Mouse (Mus musculus): Measurements from ENCODE around the gene Rbm47. TPM values are rescaled to one million over a fixed set of nuclear protein-coding genes. Genes with fewer than 3 reads are reported as not detected.

The Rbm47 gene
- polyA plus RNA-seq, 1 experiment: 310 TPM

DNA sequence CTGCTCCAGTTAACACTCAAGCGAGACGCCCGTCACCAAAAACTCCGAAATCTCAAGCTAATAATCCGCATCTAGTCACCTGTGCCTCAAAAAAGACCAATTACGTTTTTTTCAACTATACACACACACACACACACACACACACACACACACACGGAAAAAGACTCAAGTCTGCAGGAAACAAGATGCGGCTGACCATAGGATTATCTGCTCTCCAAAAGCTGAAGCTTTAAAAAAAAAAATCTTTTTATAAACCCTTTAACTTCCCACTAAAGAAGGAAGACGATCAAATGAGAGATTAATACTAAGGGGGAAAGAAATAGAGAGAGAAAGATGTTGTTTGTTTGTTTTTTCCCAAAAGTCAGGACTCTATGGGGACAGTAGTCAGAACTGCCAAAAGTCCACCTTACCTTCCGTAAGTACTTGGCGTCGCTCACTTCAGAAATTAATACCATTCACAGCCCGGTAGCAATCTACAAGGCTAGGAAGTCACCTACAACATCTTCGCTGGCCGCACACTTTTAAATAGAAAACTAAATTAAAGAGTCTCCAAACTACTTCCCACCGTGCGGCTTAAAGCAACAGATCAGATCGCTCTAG, 22.7 kb downstream of the Rbm47 start:
- Histone ChIP-seq H3K27ac (ENCODE audit: insufficient read depth, low read depth, low read length) (peak overlapping the region; percentile 65), H3K27me3 (ENCODE audit: control insufficient read depth, insufficient read depth, low read length) (no peaks in the 10 kb centered on the region), H3K4me1 (ENCODE audit: control insufficient read depth, insufficient read depth, insufficient read length, low read length) (no peaks in the 10 kb centered on the region; the same call in 1 of the 2 replicates), H3K36me3 (ENCODE audit: control insufficient read depth, insufficient read depth, low read length) (no peaks in the 10 kb centered on the region), H3K4me3 (ENCODE audit: low read depth, low read length) (peak overlapping the region; percentile 91)
- under 1% methylated on average over 18 of the region's 18 CpGs for WGBS
- TF ChIP-seq POLR2A (IDR thresholded peaks at IDR 0.05; ENCODE audit: low read depth, low read length) (no peak), CTCF (IDR thresholded peaks at IDR 0.05; ENCODE audit: extremely low read depth, insufficient read length, insufficient replicate concordance, low read depth, low read length) (no peak)

DNA sequence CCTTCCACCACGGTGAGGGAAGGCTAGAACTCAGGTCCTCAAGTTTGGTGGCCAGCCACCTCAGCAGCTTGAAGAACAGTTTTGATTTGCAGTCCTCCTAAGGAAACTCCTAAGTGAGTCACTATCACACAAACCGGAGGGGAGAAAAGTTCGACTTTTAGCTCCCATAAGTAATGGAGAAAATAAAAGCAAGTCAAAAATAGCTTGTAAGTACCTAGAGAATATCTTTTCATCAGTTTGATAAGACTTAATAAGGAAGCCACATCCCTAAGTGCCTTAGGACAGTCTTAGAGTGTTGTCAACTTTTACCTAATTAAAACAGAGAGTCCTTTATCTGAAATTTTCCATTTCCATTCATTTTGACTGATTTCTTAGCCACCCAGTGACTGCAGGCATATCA, 23.3 kb downstream of the Rbm47 start:
- TF ChIP-seq CTCF (IDR thresholded peaks at IDR 0.05; ENCODE audit: extremely low read depth, insufficient read length, insufficient replicate concordance, low read depth, low read length) (no peak), POLR2A (IDR thresholded peaks at IDR 0.05; ENCODE audit: low read depth, low read length) (no peak)
- Histone ChIP-seq H3K27me3 (ENCODE audit: control insufficient read depth, insufficient read depth, low read length) (no peaks in the 10 kb centered on the region), H3K27ac (ENCODE audit: insufficient read depth, low read depth, low read length) (no peak overlapping the region), H3K4me3 (ENCODE audit: low read depth, low read length) (peak overlapping the region; percentile 4; the same call in 1 of the 2 replicates), H3K4me1 (ENCODE audit: control insufficient read depth, insufficient read depth, insufficient read length, low read length) (no peaks in the 10 kb centered on the region; the same call in 1 of the 2 replicates), H3K36me3 (ENCODE audit: control insufficient read depth, insufficient read depth, low read length) (no peaks in the 10 kb centered on the region)
- 16% methylated on average over 3 of the region's 3 CpGs for WGBS

DNA sequence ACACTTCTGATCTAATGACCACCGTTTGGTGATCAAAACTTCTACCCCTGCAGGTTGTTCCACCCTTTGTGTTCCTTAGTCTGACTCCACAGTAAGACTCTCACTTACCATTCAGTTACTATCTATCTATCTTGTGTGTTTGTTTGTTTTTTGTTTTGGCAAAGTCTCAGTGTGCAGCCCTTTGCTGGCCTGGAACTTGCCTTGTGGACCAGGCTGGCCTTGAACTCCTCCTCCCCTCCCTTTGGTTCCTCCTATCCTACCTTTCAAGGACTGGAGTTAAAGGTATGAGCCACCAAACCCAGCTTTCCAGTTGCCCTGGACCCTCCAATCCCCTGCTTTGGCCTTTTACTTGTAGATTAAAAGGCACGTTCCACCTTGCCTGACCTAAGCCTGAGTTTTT, 23.8 kb downstream of the Rbm47 start:
- Histone ChIP-seq H3K4me1 (ENCODE audit: control insufficient read depth, insufficient read depth, insufficient read length, low read length) (no peaks in the 10 kb centered on the region; the same call in 1 of the 2 replicates), H3K36me3 (ENCODE audit: control insufficient read depth, insufficient read depth, low read length) (no peaks in the 10 kb centered on the region), H3K27ac (ENCODE audit: insufficient read depth, low read depth, low read length) (no peak overlapping the region; the same call in 1 of the 2 replicates), H3K4me3 (ENCODE audit: low read depth, low read length) (peak overlapping the region; percentile 4; the same call in 1 of the 2 replicates), H3K27me3 (ENCODE audit: control insufficient read depth, insufficient read depth, low read length) (no peaks in the 10 kb centered on the region)
- TF ChIP-seq POLR2A (IDR thresholded peaks at IDR 0.05; ENCODE audit: low read depth, low read length) (no peak), CTCF (IDR thresholded peaks at IDR 0.05; ENCODE audit: extremely low read depth, insufficient read length, insufficient replicate concordance, low read depth, low read length) (no peak)
- WGBS: 57% methylated on average over 2 of the region's 2 CpGs

DNA sequence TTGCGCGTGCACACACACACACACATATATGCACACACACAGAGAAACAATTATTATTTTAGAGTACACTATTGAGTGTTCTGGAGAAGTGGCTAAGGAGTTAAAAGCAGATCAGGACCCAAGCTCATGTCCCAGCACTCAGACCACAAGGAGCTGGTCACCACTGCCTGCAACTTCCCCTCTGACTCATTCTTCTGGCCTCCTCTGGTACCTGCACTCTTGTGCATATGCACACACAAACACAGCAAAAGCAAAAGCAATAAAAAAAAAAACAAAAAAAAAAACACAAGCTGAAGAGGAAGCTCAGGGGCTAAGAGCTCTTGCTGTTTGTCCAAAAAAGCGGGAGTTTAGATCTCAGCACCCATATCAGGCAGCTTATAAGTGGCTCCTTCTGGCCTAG, 25.6 kb downstream of the Rbm47 start:
- no peaks in the 10 kb centered on the region for H3K27me3 ChIP-seq (ENCODE audit: control insufficient read depth, insufficient read depth, low read length)
- TF ChIP-seq POLR2A (IDR thresholded peaks at IDR 0.05; ENCODE audit: low read depth, low read length): no peak
- no peak for TF ChIP-seq CTCF (IDR thresholded peaks at IDR 0.05; ENCODE audit: extremely low read depth, insufficient read length, insufficient replicate concordance, low read depth, low read length)
- H3K36me3 ChIP-seq (ENCODE audit: control insufficient read depth, insufficient read depth, low read length): no peaks in the 10 kb centered on the region
- H3K27ac ChIP-seq (ENCODE audit: insufficient read depth, low read depth, low read length): no peak overlapping the region
- H3K4me1 ChIP-seq (ENCODE audit: control insufficient read depth, insufficient read depth, insufficient read length, low read length): peaks cover 2% of the 10 kb centered on the region; the same call in 1 of the 2 replicates
- WGBS: 93% methylated on average over 3 of the region's 3 CpGs
- H3K4me3 ChIP-seq (ENCODE audit: low read depth, low read length): no peak overlapping the region

DNA sequence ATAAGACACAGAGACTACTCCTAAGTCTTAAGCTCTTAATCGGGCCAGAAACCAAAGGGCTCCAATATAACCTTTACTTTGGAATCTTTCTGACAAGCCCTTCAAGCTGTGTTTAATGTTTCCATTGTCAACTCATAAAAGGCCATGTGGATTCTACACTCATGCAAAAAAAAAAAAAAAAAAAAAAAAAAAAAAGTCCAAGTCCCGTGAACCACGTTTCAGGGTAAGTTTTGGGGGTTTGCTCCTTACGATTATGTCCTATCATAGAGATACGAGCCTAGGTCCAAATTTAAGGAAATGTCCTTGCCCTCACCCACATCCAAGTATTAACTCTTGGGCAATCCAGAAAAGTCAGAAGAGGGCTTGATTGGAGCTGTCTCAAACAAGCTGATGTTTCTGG, 27.3 kb downstream of the Rbm47 start:
- no peaks in the 10 kb centered on the region; the same call in 1 of the 2 replicates for H3K36me3 ChIP-seq (ENCODE audit: control insufficient read depth, insufficient read depth, low read length)
- H3K27me3 ChIP-seq (ENCODE audit: control insufficient read depth, insufficient read depth, low read length): no peaks in the 10 kb centered on the region
- H3K4me3 ChIP-seq (ENCODE audit: low read depth, low read length): no peak overlapping the region
- TF ChIP-seq POLR2A (IDR thresholded peaks at IDR 0.05; ENCODE audit: low read depth, low read length) (no peak), CTCF (IDR thresholded peaks at IDR 0.05; ENCODE audit: extremely low read depth, insufficient read length, insufficient replicate concordance, low read depth, low read length) (no peak)
- WGBS: 78% methylated on average over 5 of the region's 5 CpGs
- no peak overlapping the region for H3K27ac ChIP-seq (ENCODE audit: insufficient read depth, low read depth, low read length)
- H3K4me1 ChIP-seq (ENCODE audit: control insufficient read depth, insufficient read depth, insufficient read length, low read length): peaks cover 2% of the 10 kb centered on the region; the same call in 1 of the 2 replicates

DNA sequence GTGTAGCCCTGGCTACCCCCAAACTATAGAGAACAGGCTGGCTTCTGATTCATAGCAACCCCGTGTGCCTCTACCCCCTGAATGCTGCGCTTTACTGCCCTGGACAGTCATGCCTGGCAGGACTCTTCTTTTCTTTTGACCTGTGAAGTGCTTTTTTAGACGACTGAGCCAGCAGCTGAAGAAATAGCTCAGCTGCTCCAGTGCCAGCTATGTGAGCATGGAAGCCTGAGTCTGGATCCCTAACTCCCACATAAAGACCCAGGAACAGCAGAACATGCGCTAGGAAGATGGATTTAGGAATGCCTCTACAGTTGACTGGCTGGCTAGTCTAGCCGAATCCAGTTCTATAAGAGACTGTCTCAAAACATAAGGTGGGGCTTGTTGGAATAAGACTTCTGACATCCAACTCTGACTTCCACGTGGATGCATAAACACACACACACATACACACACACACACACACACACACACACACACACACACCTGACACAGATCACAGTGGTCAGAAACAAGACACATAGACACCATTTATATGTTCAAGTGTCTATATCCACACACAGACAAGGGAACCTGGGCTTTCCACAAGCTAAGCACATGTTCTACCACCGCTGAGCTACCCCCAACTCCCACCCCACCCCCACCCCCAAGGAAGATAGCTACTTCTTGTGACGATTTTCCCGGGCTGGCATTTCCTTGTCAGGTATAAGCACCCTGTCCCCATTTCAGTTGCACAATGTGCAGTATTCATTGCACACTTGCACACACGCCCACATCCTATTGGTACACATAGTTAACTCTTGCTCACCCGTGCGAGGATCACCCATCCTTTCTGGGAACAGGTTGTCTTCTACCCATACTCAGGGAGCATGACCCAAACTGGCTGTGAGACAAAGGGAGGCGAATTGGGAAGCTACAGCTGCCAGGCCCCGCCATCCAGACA, 29.6 kb downstream of the Rbm47 start:
- Histone ChIP-seq H3K4me3 (ENCODE audit: low read depth, low read length) (no peak overlapping the region), H3K27ac (ENCODE audit: insufficient read depth, low read depth, low read length) (no peak overlapping the region), H3K27me3 (ENCODE audit: control insufficient read depth, insufficient read depth, low read length) (no peaks in the 10 kb centered on the region), H3K4me1 (ENCODE audit: control insufficient read depth, insufficient read depth, insufficient read length, low read length) (peaks cover 5% of the 10 kb centered on the region; the same call in 1 of the 2 replicates), H3K36me3 (ENCODE audit: control insufficient read depth, insufficient read depth, low read length) (no peaks in the 10 kb centered on the region; the same call in 1 of the 2 replicates)
- TF ChIP-seq POLR2A (IDR thresholded peaks at IDR 0.05; ENCODE audit: low read depth, low read length): no peak
- no peak for TF ChIP-seq CTCF (IDR thresholded peaks at IDR 0.05; ENCODE audit: extremely low read depth, insufficient read length, insufficient replicate concordance, low read depth, low read length)
- WGBS: 66% methylated on average over 14 of the region's 14 CpGs

DNA sequence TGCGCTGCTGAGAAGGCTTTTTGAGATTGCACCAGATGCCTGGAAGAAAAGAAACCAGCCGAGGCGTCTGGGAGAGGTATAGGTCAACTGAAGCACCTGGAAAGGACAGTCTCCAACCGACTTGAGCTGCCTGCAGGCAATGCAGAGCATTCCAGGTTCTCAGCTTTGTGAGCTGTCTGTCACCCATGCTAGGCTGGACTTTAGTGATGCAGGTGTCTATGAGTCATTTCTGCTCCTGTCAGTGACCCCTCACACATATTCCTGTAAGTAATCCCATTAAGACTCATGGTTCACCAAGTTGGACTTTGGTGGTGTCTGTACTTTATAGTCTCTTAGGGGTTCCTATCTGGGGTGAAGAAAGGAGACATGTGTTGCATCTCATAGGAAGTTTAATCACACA, 31.4 kb downstream of the Rbm47 start:
- Histone ChIP-seq H3K27ac (ENCODE audit: insufficient read depth, low read depth, low read length) (no peak overlapping the region), H3K36me3 (ENCODE audit: control insufficient read depth, insufficient read depth, low read length) (no peaks in the 10 kb centered on the region; the same call in 1 of the 2 replicates), H3K4me3 (ENCODE audit: low read depth, low read length) (no peak overlapping the region), H3K4me1 (ENCODE audit: control insufficient read depth, insufficient read depth, insufficient read length, low read length) (peaks cover 5% of the 10 kb centered on the region; the same call in 1 of the 2 replicates), H3K27me3 (ENCODE audit: control insufficient read depth, insufficient read depth, low read length) (no peaks in the 10 kb centered on the region)
- TF ChIP-seq POLR2A (IDR thresholded peaks at IDR 0.05; ENCODE audit: low read depth, low read length) (no peak), CTCF (IDR thresholded peaks at IDR 0.05; ENCODE audit: extremely low read depth, insufficient read length, insufficient replicate concordance, low read depth, low read length) (no peak)
- 91% methylated on average over 4 of the region's 4 CpGs for whole genome bisulfite sequencing

Measured in small intestine, adult 2 months (tissue).